Mouse (Mus musculus) C2C12 (cell line): ENCODE results near the gene Kcnn3.

ENCODE experiments used
- CEBPB ChIP-seq: IDR thresholded peaks from one replicate; pipeline ENCODE4 v1.6.1; 2011; ENCODE audit warnings: low read depth, mild to moderate bottlenecking, control low read depth, moderate library complexity
- CTCF ChIP-seq: IDR thresholded peaks from one replicate; pipeline ENCODE4 v1.5.1; 2011; ENCODE audit not compliant: control insufficient read depth, insufficient read depth, insufficient read length
- MAX ChIP-seq: IDR thresholded peaks from one replicate; pipeline ENCODE4 v1.6.1; 2011; ENCODE audit warnings: mild to moderate bottlenecking, control low read depth
- USF1 ChIP-seq: IDR thresholded peaks from one replicate; pipeline ENCODE4 v1.6.1; 2011; ENCODE audit warnings: low read depth, mild to moderate bottlenecking, control low read depth, moderate library complexity

- TF ChIP-seq USF1 (no peak), CTCF (no peak), MAX (no peak), CEBPB (no peak)
Measured at GRCm38 (mm10) chr3:89603300-89603699, 83.3 kb downstream of the Kcnn3 start.
